Mouse (Mus musculus) kidney, embryonic 14.5 days (tissue): ENCODE measurements at regions not wholly inside any gene's neighbourhood (a gene's known extent, or its start where the extent isn't known, plus 50 kb on each side); places are given as distances from the start of the nearest gene placed in this dataset.

Experiments used
- ATAC-seq: fragments of 200-750 bp; cut with Nextera tagmentation; 2 replicates; pipeline ENCODE4 v1.8.0; 2017; ENCODE audit warnings: moderate number of reproducible peaks, mild to moderate bottlenecking, moderate TSS enrichment, moderate library complexity; ENCODE audit not compliant: low FRiP score, low TSS enrichment
- H3K27ac ChIP-seq: fragments of 300-500 bp; sonication (generic); 2 replicates; pipeline ENCODE4 v1.5.1; 2014; ENCODE audit warnings: low read depth, mild to moderate bottlenecking, low read length, moderate library complexity, mixed read lengths
- H3K27me3 ChIP-seq: fragments of 300-500 bp; sonication (generic); 2 replicates; pipeline ENCODE4 v1.6.1; 2014; ENCODE audit warnings: mild to moderate bottlenecking, low read length; ENCODE audit not compliant: control insufficient read depth, insufficient read depth
- H3K36me3 ChIP-seq: fragments of 300-500 bp; sonication (generic); 2 replicates; pipeline ENCODE4 v1.6.1; 2014; ENCODE audit warnings: low read length, mixed read lengths; ENCODE audit not compliant: control insufficient read depth, insufficient read depth
- H3K4me1 ChIP-seq: fragments of 300-500 bp; sonication (generic); 2 replicates; pipeline ENCODE4 v1.6.1; 2014; ENCODE audit warnings: low read length, mixed read lengths; ENCODE audit not compliant: control insufficient read depth, insufficient read depth
- H3K4me2 ChIP-seq: fragments of 300-500 bp; sonication (generic); replicated peaks from 2 replicates; pipeline ENCODE4 v1.6.1; 2014; ENCODE audit warnings: low read depth, mild to moderate bottlenecking, low read length
- H3K4me3 ChIP-seq: fragments of 300-500 bp; sonication (generic); 2 replicates; pipeline ENCODE4 v1.5.1; 2014; ENCODE audit warnings: mild to moderate bottlenecking, low read length
- H3K9ac ChIP-seq: fragments of 300-500 bp; sonication (generic); 2 replicates; pipeline ENCODE4 v1.6.1; 2014; ENCODE audit warnings: low read depth, mild to moderate bottlenecking, low read length, moderate library complexity
- H3K9me3 ChIP-seq: fragments of 300-500 bp; sonication (generic); 2 replicates; pipeline ENCODE4 v1.6.1; 2016; ENCODE audit warnings: low read length; ENCODE audit not compliant: control insufficient read depth
- whole genome bisulfite sequencing: fragments of 180-500 bp; shearing (Covaris S2); extraction: QIAGEN DNeasy Blood & Tissue Kit; methylation state at CpG from one replicate; pipeline ENCODE4 v1.1.7; 2014; 5-methylcytosine and 5-hydroxymethylcytosine counted together

GRCm38 (mm10) chr8:87175097-87175496 lies 290.0 kb upstream of the N4bp1 start:
- no peak for ATAC-seq
- Histone ChIP-seq H3K4me2 (no peak overlapping the region), H3K4me1 (no peaks in the 10 kb centered on the region), H3K27ac (no peak overlapping the region), H3K36me3 (no peaks in the 10 kb centered on the region), H3K9me3 (no peaks in the 10 kb centered on the region), H3K9ac (no peak overlapping the region), H3K4me3 (no peak overlapping the region), H3K27me3 (no peaks in the 10 kb centered on the region)

GRCm38 (mm10) chr8:87173720-87174119 lies 288.7 kb upstream of the N4bp1 start:
- no peak overlapping the region for H3K4me2 ChIP-seq
- no peak overlapping the region for H3K27ac ChIP-seq
- H3K4me3 ChIP-seq: no peak overlapping the region
- no peak overlapping the region for H3K9ac ChIP-seq
- no peaks in the 10 kb centered on the region for H3K4me1 ChIP-seq
- no peaks in the 10 kb centered on the region for H3K27me3 ChIP-seq
- no peak for ATAC-seq
- H3K9me3 ChIP-seq: no peaks in the 10 kb centered on the region
- no peaks in the 10 kb centered on the region for H3K36me3 ChIP-seq

GRCm38 (mm10) chr8:87166771-87167170 lies 281.7 kb upstream of the N4bp1 start:
- H3K4me1 ChIP-seq: no peaks in the 10 kb centered on the region
- no peak overlapping the region for H3K4me2 ChIP-seq
- H3K4me3 ChIP-seq: no peak overlapping the region
- no peaks in the 10 kb centered on the region for H3K9me3 ChIP-seq
- no peak overlapping the region for H3K27ac ChIP-seq
- no peaks in the 10 kb centered on the region for H3K27me3 ChIP-seq
- H3K36me3 ChIP-seq: no peaks in the 10 kb centered on the region
- ATAC-seq: no peak
- H3K9ac ChIP-seq: no peak overlapping the region
- WGBS: 67% methylated on average over 1 of the region's 1 CpGs

GRCm38 (mm10) chr8:87160416-87160815 lies 275.4 kb upstream of the N4bp1 start:
- ATAC-seq: no peak

GRCm38 (mm10) chr8:87158322-87158721 lies 273.3 kb upstream of the N4bp1 start:
- no peaks in the 10 kb centered on the region for H3K36me3 ChIP-seq
- H3K4me3 ChIP-seq: no peak overlapping the region
- H3K27ac ChIP-seq: no peak overlapping the region
- WGBS: 61% methylated on average over 8 of the region's 8 CpGs
- no peaks in the 10 kb centered on the region for H3K9me3 ChIP-seq
- H3K4me1 ChIP-seq: no peaks in the 10 kb centered on the region
- H3K27me3 ChIP-seq: no peaks in the 10 kb centered on the region
- no peak for ATAC-seq
- H3K4me2 ChIP-seq: no peak overlapping the region
- H3K9ac ChIP-seq: no peak overlapping the region

More at GRCm38 (mm10) chr8:87160416-87160815, 275.4 kb upstream of the N4bp1 start:
- 82% methylated on average over 2 of the region's 2 CpGs for WGBS
- no peaks in the 10 kb centered on the region for H3K9me3 ChIP-seq
- H3K27me3 ChIP-seq: no peaks in the 10 kb centered on the region
- H3K4me3 ChIP-seq: no peak overlapping the region
- no peak overlapping the region for H3K9ac ChIP-seq
- no peaks in the 10 kb centered on the region for H3K36me3 ChIP-seq
- no peak overlapping the region for H3K27ac ChIP-seq
- H3K4me1 ChIP-seq: no peaks in the 10 kb centered on the region
- no peak overlapping the region for H3K4me2 ChIP-seq

DNA sequence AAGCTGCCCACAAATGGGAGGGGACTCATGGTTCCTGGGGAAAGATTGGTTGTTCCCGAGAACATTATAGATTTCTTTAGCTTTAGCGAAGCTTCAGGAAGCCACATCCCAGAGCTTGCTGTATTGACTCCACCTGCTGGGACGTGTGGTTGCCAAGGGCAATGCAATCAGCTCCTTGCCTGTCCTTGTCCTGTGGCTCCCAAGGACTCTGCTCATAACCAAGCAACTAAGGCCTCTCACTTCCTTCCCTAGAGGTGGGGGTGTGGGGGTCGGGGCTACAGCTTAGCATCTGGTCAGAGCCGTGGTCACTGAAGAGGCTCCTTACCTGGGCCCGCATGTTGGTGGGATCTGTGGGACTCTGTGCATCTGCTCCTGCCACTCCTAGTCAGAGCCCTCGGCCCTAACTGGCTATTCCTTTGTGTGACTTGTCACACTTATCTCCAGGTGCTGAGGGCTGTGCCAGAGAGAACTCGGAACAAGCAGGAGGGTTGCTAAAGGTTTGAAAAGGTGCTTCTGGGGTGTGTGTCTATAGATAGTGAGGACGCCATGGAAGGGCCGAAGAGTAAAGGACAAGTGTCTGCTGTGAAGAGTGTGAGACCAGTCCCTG lies 270.9 kb upstream of the N4bp1 start:
- 79% methylated on average over 10 of the region's 10 CpGs for WGBS
- ATAC-seq: no peak
- no peaks in the 10 kb centered on the region for H3K4me1 ChIP-seq
- no peaks in the 10 kb centered on the region for H3K9me3 ChIP-seq
- no peak overlapping the region for H3K9ac ChIP-seq
- H3K4me2 ChIP-seq: no peak overlapping the region
- H3K36me3 ChIP-seq: no peaks in the 10 kb centered on the region
- no peak overlapping the region for H3K27ac ChIP-seq
- H3K27me3 ChIP-seq: no peaks in the 10 kb centered on the region
- H3K4me3 ChIP-seq: no peak overlapping the region

DNA sequence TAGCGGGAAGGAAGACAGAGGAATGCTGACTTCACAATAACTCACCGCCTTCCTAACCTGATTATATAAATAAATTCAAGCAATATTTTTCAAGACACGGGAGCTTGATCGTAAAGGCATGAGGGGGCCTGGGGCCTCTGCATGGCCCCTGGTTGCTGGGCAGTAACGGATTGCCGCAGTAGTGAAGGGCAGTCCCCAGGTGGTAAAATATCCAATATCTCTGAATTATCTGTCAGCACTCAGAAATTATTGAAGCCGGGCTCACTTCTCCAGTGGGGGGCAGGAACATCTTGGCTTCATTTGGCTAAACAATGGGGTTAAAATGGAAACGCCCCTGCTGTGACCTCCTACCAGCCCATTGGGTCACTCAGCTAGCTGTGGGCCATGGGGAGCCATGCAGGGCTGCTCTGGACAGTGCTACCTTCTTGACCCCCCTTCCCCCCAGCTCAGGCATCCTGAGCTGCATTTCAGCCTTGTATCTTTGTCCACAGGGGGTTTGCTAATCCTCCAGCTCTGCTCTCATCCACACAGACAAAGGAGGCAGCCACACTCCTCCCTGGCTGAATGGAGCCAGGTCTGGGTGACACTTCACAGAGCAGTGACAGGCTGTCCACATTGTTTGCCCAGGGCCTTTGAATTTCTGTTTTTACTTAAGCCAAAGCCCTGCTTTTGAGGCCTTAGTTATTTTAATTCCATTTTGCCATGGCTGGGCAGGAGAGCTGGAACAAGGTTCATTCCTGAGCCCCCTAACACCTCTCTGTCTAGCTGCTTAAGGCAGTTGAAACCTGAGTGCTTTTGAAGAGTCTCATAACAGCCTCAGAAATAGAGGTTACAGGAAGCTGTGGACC lies 267.2 kb upstream of the N4bp1 start:
- WGBS: 48% methylated on average over 8 of the region's 8 CpGs
- Histone ChIP-seq H3K36me3 (no peaks in the 10 kb centered on the region), H3K4me1 (no peaks in the 10 kb centered on the region), H3K9me3 (no peaks in the 10 kb centered on the region), H3K27ac (no peak overlapping the region), H3K4me2 (no peak overlapping the region), H3K4me3 (no peak overlapping the region), H3K9ac (no peak overlapping the region), H3K27me3 (no peaks in the 10 kb centered on the region)
- no peak for ATAC-seq

- ATAC-seq: no peak
- Histone ChIP-seq H3K4me1 (no peaks in the 10 kb centered on the region), H3K4me3 (no peak overlapping the region), H3K9me3 (no peaks in the 10 kb centered on the region), H3K27ac (no peak overlapping the region), H3K27me3 (no peaks in the 10 kb centered on the region), H3K4me2 (no peak overlapping the region), H3K9ac (no peak overlapping the region), H3K36me3 (no peaks in the 10 kb centered on the region)
- 89% methylated on average over 6 of the region's 6 CpGs for WGBS
Measured at GRCm38 (mm10) chr8:87148853-87149252, 263.8 kb upstream of the N4bp1 start.

- Histone ChIP-seq H3K4me2 (no peak overlapping the region), H3K27ac (no peak overlapping the region), H3K9me3 (no peaks in the 10 kb centered on the region), H3K9ac (no peak overlapping the region), H3K4me1 (no peaks in the 10 kb centered on the region), H3K27me3 (no peaks in the 10 kb centered on the region), H3K4me3 (no peak overlapping the region), H3K36me3 (no peaks in the 10 kb centered on the region)
- WGBS: 63% methylated on average over 5 of the region's 5 CpGs
- ATAC-seq: no peak
Measured at GRCm38 (mm10) chr8:87147704-87148103, 262.6 kb upstream of the N4bp1 start.
